Mouse (Mus musculus) cerebellum, postnatal 25 days (tissue): ENCODE results near the gene Hist1h2bj.

ENCODE experiments used
- DNase-seq, 2 experiments: peaks; one replicate each; pipeline ENCODE4 v3.0.0; 2021; ENCODE audit warnings: mixed read lengths in 2 of 2

Gene Hist1h2bj

DNA sequence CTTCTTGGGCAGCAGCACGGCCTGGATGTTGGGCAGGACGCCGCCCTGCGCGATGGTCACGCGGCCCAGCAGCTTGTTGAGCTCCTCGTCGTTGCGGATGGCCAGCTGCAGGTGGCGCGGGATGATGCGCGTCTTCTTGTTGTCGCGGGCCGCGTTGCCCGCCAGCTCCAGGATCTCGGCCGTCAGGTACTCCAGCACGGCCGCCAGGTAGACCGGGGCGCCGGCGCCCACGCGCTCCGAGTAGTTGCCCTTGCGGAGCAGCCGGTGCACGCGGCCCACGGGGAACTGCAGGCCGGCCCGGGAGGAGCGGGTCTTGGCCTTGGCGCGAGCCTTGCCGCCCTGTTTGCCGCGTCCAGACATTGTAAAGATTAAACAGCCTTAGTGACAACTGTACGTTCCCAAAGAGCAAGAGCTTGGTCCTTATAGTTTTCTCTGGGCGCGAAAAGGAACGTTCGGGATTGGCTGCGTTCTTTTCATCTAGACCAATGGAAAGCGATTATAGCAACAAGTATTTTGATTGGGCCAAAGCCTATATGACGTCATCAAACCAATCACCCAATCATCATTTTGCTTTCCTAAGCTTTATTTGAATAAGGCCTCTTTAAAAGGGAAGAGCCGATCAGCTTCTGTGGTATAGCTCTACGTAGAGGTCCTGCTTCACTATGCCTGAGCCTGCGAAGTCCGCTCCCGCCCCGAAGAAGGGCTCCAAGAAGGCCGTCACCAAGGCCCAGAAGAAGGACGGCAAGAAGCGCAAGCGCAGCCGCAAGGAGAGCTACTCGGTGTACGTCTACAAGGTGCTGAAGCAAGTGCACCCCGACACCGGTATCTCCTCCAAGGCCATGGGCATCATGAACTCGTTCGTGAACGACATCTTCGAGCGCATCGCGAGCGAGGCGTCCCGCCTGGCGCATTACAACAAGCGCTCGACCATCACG lies at the start of gene Hist1h2bj, which contains the start of gene Hist1h2ag:
Gene Hist1h2bj (plus strand): TSS at position 647 of the 935 bp plus-strand sequence.
Gene Hist1h2ag (minus strand): TSS at position 377 of the 935 bp plus-strand sequence.
- DNase-seq: peak; percentile 83 to 86

DNA sequence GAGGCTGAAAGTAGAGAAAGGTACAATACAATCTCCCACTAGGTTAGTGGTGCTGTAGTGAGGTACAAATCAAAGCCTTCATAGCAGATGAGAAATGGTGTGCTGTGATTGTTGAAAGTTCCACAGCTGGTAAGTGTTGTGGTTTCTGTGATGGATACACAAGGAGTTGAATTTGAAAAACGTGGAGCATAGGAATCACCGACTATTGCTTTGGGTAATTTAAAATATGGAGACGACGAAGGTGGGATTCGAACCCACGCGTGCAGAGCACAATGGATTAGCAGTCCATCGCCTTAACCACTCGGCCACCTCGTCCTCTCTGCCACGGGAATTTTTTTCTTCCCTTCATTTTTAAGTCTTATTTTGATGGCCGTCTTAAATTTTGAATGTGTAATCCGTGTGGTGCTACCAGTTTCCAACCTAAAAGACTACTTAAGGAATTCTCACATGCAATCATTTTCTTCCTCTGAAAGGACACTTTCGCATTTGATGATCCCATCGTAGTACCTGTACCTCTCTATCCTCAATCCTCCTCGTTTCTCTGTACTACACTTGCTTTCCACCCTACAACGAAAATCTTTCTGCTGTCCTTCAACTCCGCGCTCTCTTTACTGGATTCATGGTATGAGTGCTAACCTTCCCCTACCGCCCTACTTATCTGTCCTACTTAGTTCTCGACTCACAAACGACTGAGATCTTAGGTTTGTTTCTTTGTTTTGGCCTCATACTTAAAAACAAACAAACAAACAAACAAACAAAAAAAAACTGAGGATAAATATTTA lies 48.9 kb upstream of the Hist1h2bj start:
- DNase-seq: peak; percentile 48 to 51

DNA sequence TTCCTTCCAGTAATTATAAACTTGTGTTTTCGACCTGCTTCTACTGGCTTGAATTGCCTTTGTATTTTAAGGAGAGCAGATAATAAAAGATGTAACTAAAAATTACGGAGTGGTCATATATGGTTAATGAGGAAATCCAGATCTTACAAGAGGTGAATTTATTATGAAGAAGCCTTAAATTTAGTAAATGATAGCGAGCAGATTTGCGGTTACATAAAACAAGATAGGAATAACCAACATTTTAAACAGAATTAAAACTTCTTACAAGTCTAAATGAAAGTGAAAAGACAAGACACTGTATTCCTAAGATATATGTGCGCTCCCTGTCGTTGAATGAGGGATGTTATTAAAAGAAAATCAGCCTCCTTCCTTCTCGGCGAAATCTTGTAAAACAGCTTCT lies 48.1 kb upstream of the Hist1h2bj start:
- no peak for DNase-seq

DNA sequence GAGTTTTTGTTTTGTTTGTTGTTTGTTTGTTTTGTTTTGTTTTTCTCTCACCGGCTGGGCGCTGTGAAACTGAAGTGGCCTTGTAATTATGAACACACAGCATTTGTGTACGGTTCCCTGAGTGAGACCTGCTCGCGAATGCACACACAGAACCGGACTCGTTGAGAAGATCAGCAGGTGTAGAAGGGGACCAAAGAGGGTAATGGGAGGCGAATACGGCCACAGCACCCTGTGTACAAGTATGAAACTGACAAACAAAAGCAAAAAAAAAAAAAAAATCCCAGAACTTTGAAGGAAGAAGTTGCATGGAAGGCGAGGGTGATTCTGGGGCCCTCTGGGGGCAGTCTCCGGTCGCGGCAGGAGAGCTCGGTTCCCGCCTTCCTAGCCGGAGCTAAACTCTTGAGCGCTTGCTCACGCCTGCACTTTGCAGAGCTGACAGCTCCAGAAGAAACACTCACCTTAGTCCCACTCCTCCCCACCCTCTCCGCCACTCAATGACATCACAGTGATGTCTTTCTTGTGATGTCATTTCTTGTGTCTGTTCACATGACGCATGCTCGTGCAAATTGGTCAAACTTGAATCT lies 47.6 kb upstream of the Hist1h2bj start:
- DNase-seq: peak; percentile 20 to 39

DNA sequence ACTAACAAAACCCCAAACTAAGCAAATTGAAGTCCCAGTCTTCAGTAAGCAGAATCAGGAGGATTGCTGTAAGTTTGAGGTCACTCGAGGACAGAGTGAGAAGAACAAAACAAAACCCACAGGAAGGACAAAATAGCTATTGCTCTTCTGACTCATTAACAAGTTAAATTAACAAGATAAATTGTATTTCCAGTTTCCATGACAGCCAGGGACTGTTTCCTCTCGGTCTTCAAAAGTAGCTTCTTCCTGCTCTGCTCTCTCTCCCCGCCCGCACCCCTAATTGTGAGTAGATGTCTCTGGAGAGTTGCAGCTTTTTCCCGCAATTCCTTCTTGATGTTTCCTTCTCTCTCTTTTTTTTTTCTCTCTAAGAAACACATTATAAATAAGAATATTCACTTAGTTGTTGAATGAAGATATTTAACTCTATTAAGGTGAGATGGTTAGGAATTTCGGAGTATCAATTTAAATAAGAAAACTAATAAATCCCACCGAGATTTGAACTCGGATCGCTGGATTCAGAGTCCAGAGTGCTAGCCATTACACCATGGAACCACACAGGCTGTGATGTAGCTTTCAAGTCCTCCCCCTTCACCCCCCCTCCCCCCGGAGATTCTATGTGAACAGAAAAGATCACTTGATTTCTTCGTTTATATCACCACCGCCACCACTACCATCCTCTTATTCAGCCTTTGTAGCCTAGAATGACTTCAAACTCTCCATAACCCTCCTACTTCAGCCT lies 46.7 kb upstream of the Hist1h2bj start:
- peak; percentile 32 to 37 for DNase-seq

DNA sequence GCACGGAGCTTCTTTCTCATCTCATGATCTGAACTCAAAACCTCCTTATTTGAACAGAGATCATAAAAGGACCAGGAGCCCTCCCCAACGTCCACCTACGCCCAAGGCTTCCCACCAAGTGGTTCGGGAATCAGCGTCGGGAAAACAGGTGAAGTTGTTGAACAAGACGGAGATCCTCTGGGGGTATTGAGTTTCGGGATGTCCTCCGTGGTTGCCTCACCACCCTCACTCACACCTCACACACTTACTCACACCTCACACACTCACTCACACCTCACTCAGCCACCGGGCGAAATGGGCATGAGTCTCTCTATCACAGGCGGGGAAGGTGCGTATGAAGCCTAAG lies 46.2 kb upstream of the Hist1h2bj start:
- peak in 1 of 2 experiments; percentile 26 for DNase-seq

DNA sequence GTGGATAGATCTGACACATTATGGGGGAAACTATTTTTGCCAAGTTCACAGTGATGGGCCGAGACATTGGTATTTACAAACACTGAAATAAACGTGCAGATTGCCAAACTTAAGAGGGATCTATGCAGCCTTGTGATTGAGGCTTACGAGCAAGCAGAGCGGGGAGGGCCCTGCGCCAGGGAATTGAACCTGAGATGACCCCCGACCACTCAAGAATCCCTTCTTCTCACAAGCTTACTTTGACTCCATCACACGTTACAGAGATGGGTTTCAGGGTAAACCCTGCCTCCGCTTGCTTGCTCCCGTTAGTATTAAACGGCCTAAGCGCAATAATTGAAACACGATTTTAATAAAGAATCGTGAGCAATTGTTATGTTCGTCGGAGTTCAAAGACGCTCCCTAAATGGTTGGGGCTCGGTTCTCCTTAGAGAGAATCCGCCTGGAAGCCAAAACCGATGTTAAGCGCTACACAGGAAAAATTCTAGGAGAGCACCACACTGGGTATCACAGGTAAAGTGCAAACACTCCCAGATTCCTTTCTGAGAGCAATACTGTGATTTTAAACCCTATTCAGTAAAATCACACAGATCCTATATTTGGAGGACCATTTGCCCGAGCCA lies 45.7 kb upstream of the Hist1h2bj start:
- DNase-seq: no peak

DNA sequence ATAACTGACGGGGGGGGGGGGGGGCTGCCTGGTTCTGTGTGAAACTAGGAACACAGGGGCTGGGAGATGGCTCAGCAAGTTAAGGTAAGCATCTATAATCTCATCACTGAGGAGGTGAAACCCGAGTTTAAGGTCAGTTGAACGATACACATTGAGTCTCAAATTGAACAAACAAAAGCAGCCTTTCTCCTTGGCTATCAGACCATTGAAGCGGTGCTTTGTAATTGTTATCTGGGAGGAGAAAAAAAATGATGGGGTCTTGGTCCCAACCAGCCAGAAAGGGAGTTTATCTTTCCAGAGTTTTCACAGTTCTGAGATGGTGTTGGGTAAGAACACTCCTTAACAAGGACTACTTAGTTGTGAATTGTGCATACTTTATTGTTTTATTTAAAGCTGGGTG lies 45.2 kb upstream of the Hist1h2bj start:
- DNase-seq: no peak

DNA sequence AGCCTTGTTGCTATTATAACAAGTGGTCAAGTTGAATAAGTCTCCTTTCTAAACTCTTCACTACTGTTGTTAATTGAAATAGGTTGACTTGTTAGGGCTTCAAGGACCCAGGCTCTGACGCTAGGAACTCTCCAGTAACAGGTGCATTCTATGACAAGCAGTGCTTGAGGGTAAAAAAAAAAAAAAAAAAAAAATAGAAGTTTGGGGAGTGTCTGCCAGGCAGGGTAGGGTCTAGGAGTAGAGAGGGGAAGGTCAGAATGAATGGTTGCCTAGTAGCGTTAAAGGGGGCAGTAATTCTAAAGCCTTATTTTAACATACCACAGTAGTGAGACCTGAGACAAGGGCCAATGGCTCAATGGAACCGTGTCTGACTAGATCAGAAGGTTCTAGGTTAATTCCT lies 44.6 kb upstream of the Hist1h2bj start:
- DNase-seq: no peak

DNA sequence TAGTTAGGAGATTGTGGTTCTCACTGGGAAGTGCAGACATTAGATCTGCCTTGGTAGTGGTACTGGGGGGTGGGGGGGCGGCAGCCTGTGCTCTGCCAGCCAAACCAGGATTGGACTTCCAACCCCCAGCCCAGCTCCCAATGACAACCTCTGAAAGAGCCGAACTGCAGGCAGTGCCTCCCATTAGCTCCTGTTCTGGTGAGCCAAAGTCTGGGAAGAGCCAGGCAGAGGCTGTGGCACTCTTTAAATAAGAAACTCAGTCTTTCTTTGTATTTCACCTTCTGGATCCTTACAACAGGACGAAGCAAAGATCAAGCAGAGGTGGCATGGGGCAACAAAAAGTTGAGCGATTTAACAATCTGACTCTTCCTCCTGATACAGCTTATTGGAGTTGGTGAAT lies 43.9 kb upstream of the Hist1h2bj start:
- DNase-seq: no peak

DNA sequence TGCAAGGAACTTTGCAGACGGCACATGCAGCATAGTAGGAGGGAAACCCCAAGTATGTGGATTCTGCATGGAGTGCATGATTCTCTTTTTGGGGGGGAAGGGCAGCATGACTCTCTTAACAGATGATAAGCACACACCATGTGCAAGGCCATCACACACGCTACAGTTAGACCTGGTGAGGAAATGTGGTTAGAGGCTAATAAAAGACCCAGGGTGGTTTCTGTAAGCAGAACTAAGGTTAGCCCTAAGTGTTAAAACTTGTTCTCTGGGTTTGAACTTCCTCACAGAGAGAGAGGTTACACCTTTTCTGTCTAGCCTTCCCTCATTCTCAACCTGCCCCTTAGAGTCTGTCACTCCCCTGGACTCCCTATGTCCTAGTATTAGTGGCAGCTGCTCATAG lies 41.7 kb upstream of the Hist1h2bj start:
- no peak for DNase-seq

DNA sequence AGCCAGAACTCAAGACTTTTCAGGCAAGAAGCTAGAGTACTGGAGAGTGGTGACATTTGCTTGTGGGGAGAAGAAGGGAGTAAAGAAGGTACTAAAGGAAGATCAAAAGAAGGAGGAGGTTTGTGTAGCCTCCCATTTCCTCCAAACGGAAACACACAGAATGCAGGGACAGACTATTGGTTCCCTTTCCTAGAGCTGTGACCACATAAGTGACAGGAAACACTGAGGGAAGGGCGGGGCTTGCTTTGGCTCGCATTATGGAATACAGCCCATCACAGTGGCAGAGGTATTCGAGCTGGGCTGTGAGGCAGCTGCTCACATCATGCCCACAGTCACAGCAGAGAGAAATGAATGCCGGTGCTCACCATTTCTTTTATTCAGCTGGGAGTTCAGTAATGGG lies 41.2 kb upstream of the Hist1h2bj start:
- no peak for DNase-seq

DNA sequence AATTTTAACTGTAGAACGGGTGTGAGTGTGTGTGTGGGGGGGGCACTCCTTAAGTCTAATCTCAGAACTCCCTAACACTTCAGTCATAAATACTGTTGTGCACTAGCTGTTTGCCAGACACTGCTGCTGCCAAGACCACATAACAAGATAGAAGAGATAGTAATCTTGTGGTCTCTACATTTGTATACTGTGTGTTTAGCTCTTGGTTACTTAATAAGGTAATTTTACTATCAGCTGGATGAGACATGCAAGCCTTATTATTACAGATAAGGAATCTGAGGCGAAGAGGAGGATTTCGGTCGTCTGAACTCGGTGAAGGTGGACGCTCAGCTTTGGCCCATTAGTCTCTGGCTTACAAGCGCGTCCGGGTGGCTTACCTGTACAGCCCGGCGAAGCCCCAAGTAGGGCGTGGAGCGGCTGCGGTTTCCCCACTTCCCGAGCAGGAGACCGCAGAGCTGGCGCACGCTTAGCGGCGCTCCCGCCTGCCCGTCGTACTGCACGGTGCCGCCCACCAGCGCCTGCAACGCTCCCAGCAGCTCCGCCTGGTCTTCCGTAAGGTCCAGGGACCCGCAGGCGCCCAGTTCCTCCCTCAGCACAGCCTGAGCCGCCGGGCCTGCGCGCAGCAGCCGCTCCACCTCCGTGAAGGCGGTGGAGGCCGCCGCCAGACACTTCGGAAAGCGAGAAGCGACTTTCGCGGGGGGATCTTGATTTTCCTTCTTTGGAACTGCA lies 37.2 kb upstream of the Hist1h2bj start:
- peak; percentile 52 to 54 for DNase-seq

DNA sequence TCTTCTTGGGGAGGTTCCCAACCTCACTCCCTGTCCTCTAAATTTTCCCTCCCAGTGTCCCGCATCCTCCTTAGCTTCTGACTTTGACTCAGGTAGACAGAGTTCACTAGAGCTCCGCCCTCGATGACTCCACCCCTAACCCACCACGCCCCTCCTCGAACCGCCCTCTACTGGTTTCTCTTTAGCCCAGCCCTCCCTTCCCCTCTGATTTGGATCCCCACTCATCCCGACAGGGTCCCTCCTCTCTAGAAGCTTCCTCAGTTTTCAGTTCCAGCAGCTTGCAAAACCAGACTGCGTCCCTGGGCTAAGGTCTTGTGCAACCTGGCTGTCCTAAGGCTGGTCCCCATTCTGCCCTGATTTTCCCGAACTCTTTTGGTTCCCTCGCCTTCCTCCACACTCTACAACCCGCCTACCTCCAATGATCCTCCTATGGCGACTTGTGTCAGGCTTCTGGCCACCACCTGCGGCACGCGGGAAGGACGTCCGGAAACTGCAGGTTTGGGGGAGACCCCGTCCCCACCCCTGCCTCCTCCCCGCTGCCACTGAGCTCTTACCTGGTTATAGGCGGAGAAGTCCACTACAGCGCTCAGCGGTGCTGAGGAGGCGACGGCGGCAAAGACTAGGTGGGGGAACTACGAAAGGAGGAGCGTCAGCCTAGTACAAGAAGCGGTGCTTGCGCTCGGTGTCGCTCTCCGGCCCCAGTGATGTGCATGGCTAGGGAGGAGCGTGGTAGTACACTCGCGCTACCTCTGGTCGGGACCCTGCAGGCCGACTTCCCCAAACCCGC lies 36.5 kb upstream of the Hist1h2bj start:
- DNase-seq: peak; percentile 30 to 40

DNA sequence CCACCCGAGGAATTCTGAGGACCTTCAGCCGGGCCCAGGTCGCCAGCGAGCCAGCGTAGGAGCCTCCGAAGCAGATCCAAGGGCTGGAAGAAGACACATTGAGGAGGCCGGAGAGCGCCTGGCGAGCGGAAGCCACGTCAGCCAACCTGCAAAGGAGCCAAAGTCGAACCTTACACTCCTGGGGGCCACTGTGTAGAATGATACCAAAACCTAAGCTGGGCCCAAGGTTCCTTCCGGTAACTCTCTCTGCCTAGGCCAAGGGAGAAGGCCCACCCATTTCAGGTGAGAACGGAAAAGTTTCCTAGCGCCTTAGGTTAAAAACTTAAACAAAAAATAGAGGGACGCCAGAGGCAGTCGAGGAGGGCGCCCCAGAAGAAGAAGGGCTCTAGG lies 35.9 kb upstream of the Hist1h2bj start:
- DNase-seq: no peak

DNA sequence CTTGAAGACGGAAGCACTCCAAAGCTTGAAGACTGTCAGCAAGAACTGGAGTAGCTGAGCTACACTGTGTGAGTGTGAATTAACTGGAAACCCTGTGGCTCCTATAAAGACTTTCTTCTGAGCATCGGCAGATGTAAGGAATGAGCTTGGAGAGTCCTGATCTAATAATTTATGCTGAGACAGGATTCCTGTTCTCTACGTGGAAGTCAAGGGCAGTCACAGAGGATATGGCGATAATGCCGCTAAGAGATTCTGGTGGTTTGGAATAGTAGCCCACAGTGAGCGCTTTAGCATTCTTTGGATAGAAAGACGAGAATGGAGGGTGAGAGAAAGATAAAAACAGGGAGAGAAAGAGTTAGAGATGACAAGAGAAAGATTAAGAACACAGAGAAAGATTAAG lies 35.1 kb upstream of the Hist1h2bj start:
- DNase-seq: no peak

DNA sequence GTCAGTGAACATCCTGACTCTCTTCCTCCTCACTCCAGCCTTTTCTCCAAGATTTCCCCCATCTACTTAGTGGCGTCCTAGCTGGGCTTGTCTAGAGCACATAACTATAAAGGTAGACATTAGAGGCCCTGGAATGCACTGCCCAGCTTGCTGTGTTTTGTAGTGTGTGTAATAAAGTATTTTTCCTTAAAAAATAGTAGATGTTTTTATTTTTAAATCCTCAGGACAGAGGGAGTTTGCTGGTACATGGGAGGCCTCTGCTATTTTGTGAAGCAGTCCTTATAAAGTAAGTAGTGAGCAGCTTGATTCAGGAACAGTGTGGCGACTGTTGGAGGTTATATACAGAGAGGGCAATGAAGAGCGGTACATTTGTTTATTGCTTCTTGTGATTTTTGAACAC lies 34.3 kb upstream of the Hist1h2bj start:
- DNase-seq: no peak

DNA sequence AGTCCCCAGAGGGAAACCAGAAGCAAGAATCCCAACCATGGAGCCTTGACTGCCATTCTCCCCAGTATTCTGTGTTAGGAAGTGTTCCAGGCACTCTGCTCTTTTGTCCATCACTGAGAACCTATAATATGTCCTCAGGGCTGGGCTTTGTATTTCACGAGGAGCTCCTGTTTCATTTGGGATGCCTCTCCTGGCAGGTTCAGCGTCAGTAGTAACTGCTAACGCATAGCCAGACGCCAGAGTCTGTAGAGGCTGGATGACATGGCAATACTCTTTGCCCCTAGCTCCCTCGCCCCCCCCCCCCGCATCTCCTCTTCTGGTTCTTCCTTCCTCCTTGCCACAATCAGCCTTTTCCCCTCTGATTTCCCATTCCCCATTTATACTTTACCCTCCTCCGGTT lies 33.4 kb upstream of the Hist1h2bj start, which contains the start of gene Prss16:
Gene Prss16 (minus strand): TSS at position 101 of the 400 bp plus-strand sequence.
- DNase-seq: no peak

DNA sequence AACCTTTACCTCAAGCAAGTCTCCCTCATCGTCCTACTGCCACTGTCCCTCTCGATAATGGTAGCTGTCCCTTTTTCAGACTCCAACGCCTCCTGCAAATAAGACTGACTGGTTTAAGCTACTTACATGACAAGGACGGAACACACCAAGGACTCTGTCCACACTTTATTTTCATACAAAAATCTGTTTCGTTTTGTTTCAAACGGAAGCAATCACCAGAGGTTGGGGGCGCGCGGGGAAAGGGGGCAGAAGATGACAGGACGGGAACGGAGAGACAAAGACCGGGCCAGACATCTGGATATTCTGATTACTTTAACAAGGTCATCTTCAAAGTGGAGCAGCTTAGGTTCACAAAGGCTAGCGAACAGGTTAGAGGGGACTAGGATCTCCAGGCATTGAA lies 29.3 kb upstream of the Hist1h2bj start:
- DNase-seq: no peak

DNA sequence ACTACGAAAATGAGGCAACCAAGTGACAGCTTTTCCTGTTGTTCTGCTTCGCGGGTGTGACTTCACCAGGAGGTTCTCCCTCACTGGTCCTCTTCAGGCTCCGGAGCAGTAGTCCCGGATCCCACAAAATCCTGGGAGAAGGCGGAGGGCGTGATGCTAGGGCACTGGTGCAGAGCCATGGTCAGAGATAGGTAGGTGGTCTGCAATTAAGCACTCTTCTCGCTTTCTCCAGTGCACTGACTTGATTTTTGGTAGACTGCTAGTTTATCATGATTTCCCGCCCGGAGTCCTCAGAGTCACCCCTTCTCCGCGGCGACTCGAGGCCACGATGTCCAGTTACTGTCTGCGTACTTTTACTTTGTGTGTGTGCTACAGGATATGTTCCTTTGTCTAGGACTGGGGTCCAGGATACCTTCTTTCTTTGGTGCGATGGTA lies 28.6 kb upstream of the Hist1h2bj start:
- peak in 1 of 2 experiments; percentile 35 for DNase-seq
